Mouse (Mus musculus) E14TG2a.4 (cell line): ENCODE results near the gene Gm45062.

Source experiments
- H3K27me3 ChIP-seq: 2 replicates; pipeline ENCODE4 v1.6.1; 2014; ENCODE audit warnings: low read length, control low read depth; ENCODE audit not compliant: insufficient read depth
- H3K36me3 ChIP-seq: 2 replicates; pipeline ENCODE4 v1.6.1; 2014; ENCODE audit warnings: low read length, control low read depth; ENCODE audit not compliant: insufficient read depth
- H3K4me1 ChIP-seq: replicated peaks from 2 replicates; pipeline ENCODE4 v1.6.1; 2014; ENCODE audit warnings: low read depth, low read length, control low read depth
- H3K4me3 ChIP-seq: replicated peaks from 2 replicates; pipeline ENCODE4 v1.5.1; 2014; ENCODE audit warnings: mild to moderate bottlenecking, low read length
- H3K9me3 ChIP-seq: 2 replicates; pipeline ENCODE4 v1.6.1; 2014; ENCODE audit warnings: low read length, control low read depth
- CTCF ChIP-seq: conservative IDR thresholded peaks from 2 replicates; pipeline ENCODE4 v1.5.1; 2014; ENCODE audit warnings: low read length
- NANOG ChIP-seq: IDR thresholded peaks from 2 replicates; pipeline ENCODE4 v1.6.1; 2014; ENCODE audit warnings: borderline replicate concordance, low read length, mixed read lengths
- POU5F1 ChIP-seq: IDR thresholded peaks from 2 replicates; pipeline ENCODE4 v1.6.1; 2014; ENCODE audit warnings: low read length, borderline replicate concordance

Gm45062 gene

DNA sequence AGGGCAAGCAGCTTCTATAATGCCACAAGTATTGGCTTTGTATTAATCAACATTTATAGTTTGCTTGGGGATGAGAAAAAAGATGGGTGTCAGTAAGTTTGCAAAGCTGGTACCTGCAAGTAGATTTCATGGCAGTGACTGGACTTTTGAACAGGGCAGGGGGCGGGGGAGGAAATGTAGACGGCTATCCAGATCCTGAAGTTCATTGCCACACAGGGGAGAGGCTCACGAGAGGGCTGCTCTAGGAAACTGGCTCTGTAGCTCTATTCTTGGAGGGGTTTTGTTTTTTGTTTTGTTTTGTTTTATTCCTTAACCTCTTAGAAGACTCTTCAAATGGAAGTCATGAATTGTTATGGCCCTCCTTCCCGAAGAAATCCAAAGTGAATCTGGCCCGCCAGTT, 162.2 kb downstream of the Gm45062 start:
- Histone ChIP-seq H3K4me1 (no peaks in the 10 kb centered on the region), H3K27me3 (no peaks in the 10 kb centered on the region), H3K9me3 (no peaks in the 10 kb centered on the region), H3K4me3 (no peak overlapping the region), H3K36me3 (no peaks in the 10 kb centered on the region)
- TF ChIP-seq CTCF (no peak), NANOG (no peak), POU5F1 (no peak)

DNA sequence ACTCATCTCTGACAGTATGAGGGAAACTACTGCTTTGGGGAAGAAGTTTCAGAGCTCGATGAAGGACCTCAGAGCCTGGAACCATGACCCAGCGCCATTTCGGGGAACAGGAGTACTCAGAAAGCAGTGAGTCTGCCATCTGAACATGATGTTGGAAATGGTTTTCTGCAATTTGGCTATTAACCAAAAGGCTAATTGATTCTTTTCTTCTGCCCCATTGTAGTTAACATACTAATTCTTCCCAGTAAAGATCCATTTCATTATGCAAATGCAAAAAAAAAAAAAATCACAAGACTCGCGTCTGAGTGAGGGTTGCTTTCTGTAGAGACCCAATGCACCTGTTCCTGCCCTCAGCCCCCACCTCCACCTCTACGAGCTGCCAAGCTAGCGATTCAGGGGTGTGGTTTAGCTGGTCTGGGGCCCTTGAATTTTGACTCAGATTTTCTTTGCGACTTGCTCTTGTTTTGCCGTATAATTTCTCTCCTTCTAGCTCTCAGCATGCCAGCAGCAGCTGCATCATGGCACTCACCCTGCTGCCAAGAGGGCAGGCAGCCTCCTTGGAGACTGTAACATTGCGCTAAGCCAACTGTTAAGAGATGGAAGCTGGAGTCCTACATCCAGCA, 162.8 kb downstream of the Gm45062 start:
- no peaks in the 10 kb centered on the region for H3K4me1 ChIP-seq
- no peaks in the 10 kb centered on the region for H3K36me3 ChIP-seq
- no peaks in the 10 kb centered on the region for H3K9me3 ChIP-seq
- no peak for TF ChIP-seq CTCF
- no peak for TF ChIP-seq POU5F1
- H3K27me3 ChIP-seq: no peaks in the 10 kb centered on the region
- H3K4me3 ChIP-seq: no peak overlapping the region

DNA sequence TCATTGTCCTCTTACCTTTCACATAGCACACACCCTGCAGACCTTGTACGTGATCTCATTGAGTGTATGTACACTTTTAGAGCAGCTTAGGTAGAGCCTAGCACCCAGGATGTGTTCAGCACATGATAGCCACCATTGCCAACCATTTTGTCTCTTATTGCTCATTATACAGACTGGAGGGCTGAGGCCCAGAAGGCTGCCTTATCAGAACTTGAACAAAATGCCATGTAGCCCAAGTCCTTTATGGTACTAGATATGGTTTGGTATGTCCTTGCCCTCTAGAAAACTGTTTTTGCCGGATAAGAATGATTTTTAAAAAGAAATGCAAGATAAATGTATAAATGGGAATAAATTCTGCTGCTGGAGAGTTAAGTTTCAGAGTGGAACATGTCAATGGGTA, 163.9 kb downstream of the Gm45062 start:
- TF ChIP-seq POU5F1 (no peak), CTCF (no peak), NANOG (no peak)
- Histone ChIP-seq H3K27me3 (no peaks in the 10 kb centered on the region), H3K4me1 (no peaks in the 10 kb centered on the region), H3K9me3 (no peaks in the 10 kb centered on the region), H3K4me3 (no peak overlapping the region), H3K36me3 (no peaks in the 10 kb centered on the region)

DNA sequence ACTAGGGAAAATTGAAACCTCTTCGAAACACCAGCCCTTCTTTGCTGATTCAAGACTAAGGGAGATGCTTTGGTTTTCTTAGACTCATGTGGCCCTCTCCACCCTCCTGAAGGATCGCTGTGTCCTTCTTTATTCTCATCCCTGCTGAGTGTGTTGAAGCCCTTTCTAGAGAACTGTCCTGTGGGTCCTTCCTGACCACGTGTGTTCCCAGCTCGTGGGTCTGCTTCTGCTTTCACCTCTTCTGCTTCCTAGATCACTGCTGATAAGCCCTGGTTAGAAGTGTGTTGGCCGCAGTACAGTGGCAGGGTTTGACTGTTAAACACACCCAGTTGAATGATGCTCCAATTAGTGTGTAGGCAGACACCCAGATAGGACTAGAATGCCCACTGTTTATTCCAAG, 168.4 kb downstream of the Gm45062 start:
- H3K9me3 ChIP-seq: no peaks in the 10 kb centered on the region
- no peaks in the 10 kb centered on the region for H3K27me3 ChIP-seq
- TF ChIP-seq CTCF: no peak
- TF ChIP-seq NANOG: no peak
- no peak for TF ChIP-seq POU5F1
- H3K4me3 ChIP-seq: no peak overlapping the region
- H3K4me1 ChIP-seq: no peaks in the 10 kb centered on the region
- H3K36me3 ChIP-seq: no peaks in the 10 kb centered on the region

DNA sequence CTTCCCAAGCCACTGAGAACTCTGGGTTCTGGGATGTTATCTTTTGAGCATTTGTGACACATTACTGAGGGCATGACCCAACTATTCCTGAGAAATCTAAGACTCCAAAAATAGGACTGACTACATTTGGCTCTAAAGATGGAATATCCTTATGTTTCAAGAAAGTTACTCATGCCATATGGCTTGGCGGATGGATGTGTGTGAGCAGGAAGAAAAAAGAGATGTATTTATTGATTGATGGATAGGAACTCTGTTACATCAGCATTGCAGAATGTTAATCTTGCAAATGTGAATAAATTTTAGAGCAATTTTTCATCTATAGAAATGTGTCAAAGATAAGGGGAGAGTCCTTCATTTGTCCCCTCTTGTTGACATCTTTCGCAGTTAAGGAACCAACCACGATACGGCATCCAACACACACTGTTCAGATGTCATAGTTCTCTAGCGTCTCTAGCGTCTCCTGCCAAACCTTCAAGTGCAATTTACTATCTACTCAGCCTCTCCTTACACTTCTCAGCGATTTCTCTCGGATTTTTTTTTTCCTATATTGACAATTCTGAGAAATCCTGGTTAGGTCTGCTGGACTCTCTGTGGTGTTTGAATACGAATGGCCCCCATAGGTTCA, 171.5 kb downstream of the Gm45062 start:
- H3K4me1 ChIP-seq: no peaks in the 10 kb centered on the region
- TF ChIP-seq POU5F1 (no peak), NANOG (no peak)
- no peak overlapping the region for H3K4me3 ChIP-seq
- no peaks in the 10 kb centered on the region for H3K27me3 ChIP-seq
- H3K9me3 ChIP-seq: no peaks in the 10 kb centered on the region
- no peaks in the 10 kb centered on the region for H3K36me3 ChIP-seq

DNA sequence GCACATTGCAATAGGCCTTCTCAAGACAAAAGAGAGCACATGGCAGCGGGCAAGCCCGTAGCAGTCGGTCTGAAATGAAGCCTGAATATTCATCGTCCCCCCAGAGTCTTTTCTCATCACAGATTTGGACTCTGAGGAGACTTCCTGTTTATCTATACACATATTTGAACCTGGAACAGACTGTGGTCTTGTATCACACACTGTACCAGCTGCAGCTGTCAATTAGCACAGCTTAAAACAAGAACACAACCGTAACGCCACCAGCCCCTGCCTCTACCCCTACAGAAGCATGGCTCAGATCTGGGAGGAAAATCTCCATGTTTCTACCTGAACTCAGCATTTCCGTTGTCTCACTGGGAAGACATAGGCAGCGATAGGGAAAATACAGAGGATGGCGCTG, 173.9 kb downstream of the Gm45062 start:
- no peak for TF ChIP-seq NANOG
- TF ChIP-seq CTCF: no peak
- no peak for TF ChIP-seq POU5F1
- Histone ChIP-seq H3K4me3 (no peak overlapping the region), H3K36me3 (no peaks in the 10 kb centered on the region), H3K4me1 (no peaks in the 10 kb centered on the region), H3K27me3 (no peaks in the 10 kb centered on the region), H3K9me3 (no peaks in the 10 kb centered on the region)

DNA sequence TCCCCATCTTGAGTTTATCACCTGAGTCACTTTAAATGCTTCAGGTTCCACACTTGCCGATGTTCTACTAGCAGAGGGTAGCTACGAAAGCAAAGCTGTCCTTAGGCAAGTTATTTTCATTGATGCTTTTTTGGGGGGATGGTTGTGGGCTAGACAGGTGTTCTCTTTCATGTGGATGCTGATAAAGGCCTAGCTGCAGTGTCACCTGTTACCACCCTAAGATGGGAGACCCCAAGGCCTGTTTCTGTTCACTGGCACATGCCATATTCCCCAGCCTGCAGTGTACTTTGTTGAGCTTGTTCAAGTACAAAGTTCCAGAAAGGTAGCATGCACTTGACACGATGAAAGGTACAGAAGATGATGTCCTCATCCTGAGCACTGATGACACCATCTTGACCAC, 178.7 kb downstream of the Gm45062 start:
- no peaks in the 10 kb centered on the region for H3K9me3 ChIP-seq
- TF ChIP-seq CTCF (no peak), NANOG (no peak), POU5F1 (no peak)
- H3K4me3 ChIP-seq: no peak overlapping the region
- no peaks in the 10 kb centered on the region for H3K4me1 ChIP-seq
- H3K36me3 ChIP-seq: no peaks in the 10 kb centered on the region
- H3K27me3 ChIP-seq: no peaks in the 10 kb centered on the region

DNA sequence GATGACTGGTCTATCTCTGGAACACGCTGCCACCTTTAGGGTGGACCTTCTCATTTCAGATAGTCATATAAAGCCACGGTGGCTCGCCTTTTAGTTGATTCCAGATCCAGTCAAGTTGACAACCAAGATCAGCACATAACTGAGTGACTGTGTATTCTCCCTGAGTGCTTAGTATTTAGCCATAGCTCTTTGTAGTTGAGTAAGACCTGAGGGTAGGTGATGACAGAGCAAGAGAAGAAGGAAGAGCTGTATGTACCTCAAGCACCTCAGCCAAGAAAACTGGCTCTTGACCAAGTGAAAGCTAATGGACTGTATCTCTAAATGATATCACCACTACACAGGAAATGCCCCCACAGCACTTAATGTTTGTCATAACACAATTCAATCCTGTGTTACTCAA, 182.6 kb downstream of the Gm45062 start:
- Histone ChIP-seq H3K4me3 (no peak overlapping the region), H3K36me3 (no peaks in the 10 kb centered on the region), H3K9me3 (no peaks in the 10 kb centered on the region), H3K27me3 (no peaks in the 10 kb centered on the region), H3K4me1 (no peaks in the 10 kb centered on the region)
- TF ChIP-seq POU5F1 (no peak), NANOG (no peak), CTCF (no peak)

DNA sequence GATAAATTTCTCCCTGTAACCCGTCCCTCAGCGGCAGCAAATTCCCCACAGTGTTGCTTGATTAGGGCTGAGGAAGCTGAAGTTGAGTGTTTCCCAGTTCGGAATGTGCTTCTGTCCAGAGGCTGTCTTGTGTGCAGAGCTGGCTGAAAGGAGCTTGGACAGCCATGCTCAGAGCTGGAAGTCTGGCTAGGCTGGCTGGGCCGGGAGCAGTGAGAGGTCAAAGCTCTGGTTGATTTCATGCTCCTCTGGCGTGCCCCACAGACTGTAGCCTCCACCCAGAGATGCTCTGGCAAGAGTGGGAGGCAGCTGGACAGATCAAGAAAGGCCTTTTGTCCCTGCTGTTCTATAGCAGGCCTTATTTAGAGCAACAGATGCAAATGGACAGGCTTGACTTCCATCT, 187.5 kb downstream of the Gm45062 start:
- Histone ChIP-seq H3K9me3 (no peaks in the 10 kb centered on the region), H3K4me3 (no peak overlapping the region), H3K36me3 (no peaks in the 10 kb centered on the region), H3K4me1 (no peaks in the 10 kb centered on the region), H3K27me3 (no peaks in the 10 kb centered on the region)
- TF ChIP-seq NANOG: no peak
- no peak for TF ChIP-seq POU5F1
- no peak for TF ChIP-seq CTCF
